Mouse (Mus musculus) kidney, postnatal 14 days (tissue): ENCODE results near the gene Pxdc1.

Source experiments
- DNase-seq: peaks from one replicate; pipeline ENCODE4 v3.0.0; 2022; ENCODE audit warnings: mixed read lengths

Gene Pxdc1

DNA sequence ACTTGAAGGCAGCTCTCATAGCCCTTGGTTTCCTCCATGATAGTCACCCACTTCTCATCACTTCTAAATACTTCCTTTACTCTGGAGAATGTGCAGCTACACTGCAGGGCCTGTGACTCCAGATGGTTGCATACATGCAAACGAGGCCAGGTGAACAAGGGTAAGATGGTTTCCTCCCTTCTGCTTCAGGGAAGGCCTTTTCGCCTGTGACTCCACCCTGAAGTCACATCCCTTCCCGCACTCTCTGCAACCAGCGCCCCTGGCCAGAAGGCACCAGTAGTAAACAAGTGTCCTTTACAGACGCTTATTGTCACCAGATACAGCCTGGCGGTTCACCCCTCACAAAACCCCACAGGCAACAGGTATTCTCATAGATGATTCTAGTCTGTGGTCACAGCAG is 2.9 kb downstream of the Pxdc1 start:
- no peak for DNase-seq

GRCm38 (mm10) chr13:34647751-34648150 is 5.5 kb downstream of the Pxdc1 start:
- DNase-seq, result no peak

DNA sequence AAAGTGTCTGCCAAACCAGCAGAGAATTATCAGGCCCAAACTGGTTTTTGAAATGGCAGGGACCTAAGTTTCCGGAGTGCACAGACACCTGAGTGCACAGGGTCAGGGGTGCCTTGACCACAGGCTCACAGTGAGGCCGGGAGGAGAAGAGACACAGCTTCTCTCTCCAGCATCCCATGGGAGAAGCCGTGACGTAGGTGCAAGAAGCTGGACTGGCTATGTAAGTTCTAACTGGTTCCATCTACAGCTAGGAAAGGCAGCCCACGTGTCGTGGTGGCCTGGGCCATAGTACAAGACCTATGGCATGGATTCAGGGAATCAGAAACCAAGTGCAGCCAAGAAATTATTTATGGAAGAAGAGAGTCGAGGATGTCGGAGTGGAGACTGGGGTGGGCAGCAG is 6.1 kb downstream of the Pxdc1 start:
- no peak for DNase-seq

- no peak for DNase-seq
Measured at GRCm38 (mm10) chr13:34646240-34646750, 7.0 kb downstream of the Pxdc1 start.

DNA sequence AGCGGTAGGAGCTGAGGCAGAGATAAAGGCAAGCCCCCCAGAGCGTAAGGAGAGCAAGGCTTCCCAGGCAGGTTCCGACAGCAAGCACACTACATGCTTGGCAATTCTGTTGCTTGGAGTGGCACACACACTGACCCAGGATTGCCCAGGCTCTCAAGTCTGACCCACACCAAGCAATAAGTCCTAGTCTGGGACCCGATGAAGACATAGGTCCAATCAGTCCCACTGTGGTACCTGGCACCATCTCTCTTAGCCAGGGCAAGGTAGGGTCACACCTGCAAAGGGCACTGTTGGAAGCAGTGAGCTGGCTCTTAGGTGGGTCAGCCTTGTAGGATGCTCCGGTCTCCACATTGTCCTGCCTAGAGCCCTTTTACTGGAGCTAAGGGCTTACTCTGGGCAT is 7.8 kb downstream of the Pxdc1 start:
- no peak for DNase-seq

GRCm38 (mm10) chr13:34644401-34644800 is 8.9 kb downstream of the Pxdc1 start:
- DNase-seq, result no peak

DNA sequence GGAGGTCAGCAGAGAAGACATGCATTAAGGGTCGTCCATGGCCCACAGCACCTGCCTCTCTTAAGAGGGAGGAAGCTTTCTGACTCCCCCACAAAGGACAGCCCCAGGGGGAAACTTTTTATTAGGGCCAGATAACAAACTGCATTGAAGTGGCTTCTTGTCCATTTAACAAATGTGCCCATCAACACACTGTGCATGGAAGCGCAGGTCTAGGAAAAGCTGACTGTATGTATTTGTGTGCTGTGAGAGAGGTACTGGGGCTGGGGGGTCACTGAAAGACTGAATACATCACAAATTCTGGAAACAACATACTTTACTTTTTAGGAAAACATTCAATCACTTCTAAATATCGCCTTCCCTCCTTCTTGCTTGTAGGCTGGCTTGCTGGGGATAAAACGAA is 9.4 kb downstream of the Pxdc1 start:
- no peak for DNase-seq

DNA sequence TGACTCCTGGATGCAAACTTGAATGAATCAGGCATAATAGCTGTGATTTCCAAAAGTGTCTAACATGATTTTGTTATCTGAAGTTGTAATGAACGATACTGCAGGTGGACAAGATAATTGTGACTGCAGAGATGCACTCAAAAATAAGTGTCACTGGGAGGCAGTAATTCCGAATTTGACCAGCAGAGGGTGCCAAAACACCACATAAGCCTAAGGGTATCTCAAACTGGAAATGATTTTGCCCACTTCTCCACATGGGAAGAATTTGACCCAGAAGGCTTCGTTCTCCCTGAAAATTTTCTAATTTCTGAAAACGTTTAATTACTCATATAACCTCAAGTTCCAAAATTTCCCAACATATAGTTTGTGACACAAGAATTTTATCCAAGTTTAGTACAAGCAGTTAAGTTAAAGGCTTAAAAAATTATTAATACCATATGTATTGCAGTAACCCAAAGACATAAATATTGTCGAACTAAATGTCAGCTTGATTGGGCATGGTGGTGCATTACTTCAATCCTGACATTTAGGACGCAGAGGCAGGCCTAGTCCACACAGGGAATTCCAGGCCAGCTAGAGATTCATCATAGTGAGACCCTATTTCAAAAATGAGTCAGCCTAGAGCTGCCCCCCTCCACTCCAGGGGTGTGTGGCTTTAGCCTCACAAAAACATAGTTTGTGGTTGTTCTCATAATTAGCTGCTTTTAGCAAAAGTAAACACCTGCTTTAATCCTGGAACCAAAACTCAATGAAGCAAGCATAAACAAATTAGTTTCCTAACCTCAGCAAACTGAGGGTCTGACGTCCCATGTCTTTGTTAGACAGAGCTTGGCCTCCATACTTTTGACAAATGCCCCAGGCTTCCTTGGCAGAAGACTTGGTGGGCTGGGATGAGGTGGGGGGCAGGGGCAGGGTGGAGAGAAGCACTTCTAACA is 10.1 kb downstream of the Pxdc1 start:
- DNase-seq, result peak; percentile 63

GRCm38 (mm10) chr13:34641066-34641465 is 12.2 kb downstream of the Pxdc1 start:
- DNase-seq, result no peak

GRCm38 (mm10) chr13:34635978-34636377 is 17.3 kb downstream of the Pxdc1 start:
- DNase-seq, result peak; percentile 80

DNA sequence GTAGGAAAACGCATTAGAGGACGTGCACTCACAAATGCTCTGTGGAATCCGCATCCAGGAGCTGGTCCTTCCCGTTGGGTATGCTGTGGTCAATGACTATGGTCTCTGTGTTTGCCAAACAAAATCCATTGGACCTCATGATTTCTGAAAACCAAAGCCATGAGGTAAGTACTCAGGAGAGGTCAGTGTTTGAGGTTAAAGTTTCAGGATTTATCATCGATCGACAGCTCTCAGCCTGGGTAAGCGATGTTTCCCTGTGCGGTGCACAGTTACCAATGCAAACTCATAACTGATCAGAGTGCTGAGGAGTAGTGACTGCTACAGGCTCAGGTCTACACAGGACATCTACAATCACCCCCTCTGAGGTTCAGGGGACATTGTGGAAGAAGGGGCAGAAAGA is 23.0 kb downstream of the Pxdc1 start:
- no peak for DNase-seq

GRCm38 (mm10) chr13:34629741-34630140 is 23.5 kb downstream of the Pxdc1 start:
- DNase-seq, result no peak

- DNase-seq, result no peak
Measured at GRCm38 (mm10) chr13:34627446-34627845, 25.8 kb downstream of the Pxdc1 start.

- DNase-seq, result no peak
Measured at GRCm38 (mm10) chr13:34624414-34624813, 28.9 kb downstream of the Pxdc1 start.

- no peak for DNase-seq
Measured at GRCm38 (mm10) chr13:34612402-34612801, 40.9 kb downstream of the Pxdc1 start.

DNA sequence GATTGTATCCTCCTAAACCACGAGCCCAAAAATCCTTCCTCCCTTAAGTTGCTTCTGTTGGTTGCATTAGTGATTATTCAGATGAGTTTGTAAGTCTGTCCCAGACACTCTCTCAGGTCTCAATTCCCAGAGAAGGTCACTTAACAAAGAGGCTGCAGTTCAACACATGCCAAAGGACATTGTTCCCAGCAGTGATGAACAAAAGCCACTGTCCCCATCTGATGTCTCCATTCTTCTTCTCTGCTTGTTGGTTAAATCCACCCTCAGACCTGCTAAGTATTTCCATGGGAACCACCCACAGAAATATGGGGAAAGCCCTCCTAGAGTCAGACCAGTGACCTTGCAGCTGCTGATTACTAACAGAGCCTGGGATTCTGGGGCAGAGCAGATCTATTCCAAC is 43.6 kb downstream of the Pxdc1 start:
- no peak for DNase-seq

DNA sequence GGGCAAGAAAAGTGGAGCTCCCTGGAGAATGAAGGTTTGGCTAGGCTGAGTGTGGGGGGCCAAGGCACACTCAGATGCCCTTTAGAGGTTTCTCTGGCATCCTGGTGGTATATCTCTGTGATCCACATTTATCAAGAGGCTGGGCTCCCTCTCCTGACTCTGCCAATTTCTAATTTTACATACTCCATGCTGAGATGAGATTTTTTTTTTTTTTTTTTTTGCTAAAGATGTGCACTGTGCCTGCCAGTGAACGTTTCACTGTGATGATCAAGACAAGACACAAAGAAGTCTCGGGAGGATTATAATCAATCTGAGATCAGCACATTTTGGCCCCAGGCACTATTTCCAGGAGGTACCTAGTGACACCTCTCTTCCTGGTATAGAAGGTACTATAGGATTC is 46.2 kb downstream of the Pxdc1 start:
- no peak for DNase-seq

- no peak for DNase-seq
Measured at GRCm38 (mm10) chr13:34605884-34606283, 47.4 kb downstream of the Pxdc1 start.

DNA sequence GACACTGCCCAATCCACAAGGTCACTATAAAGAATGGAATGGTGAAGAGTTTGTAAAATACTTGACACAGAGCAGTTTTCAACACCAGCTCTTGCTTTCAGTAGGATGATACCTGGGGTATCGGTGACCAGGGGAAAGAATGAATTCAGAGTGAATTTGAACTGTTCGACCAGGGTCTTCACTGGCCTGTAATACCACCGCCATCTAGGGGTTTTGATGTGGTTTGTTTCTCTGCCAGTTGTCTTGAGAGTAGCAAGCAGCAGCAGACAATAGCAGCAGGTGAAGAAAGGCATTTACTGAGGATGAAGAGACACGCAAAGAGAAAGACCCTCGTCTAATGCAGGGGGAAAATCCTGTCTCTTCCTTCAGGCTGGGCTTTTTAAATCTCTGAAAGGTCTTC is 48.1 kb downstream of the Pxdc1 start:
- DNase-seq, result no peak

DNA sequence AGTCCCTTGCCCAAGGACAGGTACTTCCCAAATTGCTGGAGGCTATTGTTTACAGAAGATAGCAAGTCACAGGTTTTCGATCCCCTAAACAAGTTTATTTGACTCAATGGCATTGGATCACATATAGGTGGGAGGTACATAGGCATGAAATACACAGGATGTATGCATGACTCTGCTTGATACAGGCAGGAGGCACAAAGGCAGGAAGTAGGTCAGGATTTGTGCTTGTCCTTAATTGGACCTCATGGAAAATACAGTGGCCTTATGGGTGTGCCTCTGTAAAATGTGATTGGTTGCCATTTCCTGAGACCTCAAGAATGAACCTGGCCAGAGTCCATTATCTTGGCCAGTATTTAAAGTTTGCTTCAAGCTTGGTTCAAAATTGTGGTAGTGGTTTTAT is 48.9 kb downstream of the Pxdc1 start:
- DNase-seq, result no peak

DNA sequence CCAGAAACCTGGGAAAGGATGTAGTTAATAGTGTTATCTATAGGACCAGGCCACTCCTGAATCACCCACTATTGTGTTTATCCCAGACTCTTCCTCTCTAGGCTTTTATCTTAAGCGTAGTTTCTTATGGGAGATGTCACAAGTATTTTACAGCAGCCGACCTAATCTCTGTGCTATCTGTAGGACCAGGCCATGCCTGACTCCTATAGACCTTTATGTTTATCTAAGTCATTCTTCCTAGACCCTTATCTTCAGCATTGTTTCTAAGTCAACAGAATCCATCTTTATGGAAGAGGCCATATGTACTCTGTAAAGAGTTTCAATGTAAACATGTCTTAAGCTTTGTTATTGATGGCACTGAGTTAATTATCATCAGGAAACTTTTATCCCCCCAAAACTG is 50.5 kb downstream of the Pxdc1 start:
- no peak for DNase-seq

DNA sequence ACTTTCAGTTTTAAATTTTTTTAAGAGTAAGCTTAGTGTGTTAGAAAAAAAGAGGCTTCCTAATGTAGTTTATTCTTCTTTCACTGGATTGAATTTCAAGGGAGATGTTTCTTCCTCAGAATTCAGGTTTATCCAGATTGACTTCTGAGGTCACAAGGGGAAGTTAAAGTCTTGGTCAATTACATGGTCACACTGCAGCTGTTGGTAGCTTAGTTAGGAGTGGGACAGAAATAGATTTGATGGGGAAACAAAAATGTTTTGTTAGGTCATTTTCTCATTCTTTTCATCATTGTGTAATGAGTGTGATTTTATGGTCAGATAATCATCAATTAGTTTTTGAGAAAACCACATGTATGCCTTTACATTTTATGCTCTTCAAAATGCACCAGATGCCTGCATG is 56.5 kb downstream of the Pxdc1 start:
- no peak for DNase-seq
